Mouse (Mus musculus) liver, embryonic 14.5 days (tissue): ENCODE results near the gene Adam30. TPM values are rescaled to one million over a fixed set of nuclear protein-coding genes. Genes with fewer than 3 reads are reported as not detected.
A peak's percentile ranks its signal among the peaks of the same experiment; 100 is the strongest.
"Not testable (repeated sequence)": the region's sequence is repeated elsewhere in the genome, so short reads cannot be mapped to it uniquely, and the experiment has no call there.

Experiments
- ATAC-seq: fragments of 200-750 bp; cut with Nextera tagmentation; 2 replicates; pipeline ENCODE4 v1.8.0; 2017; ENCODE audit warnings: moderate number of reproducible peaks, mild to moderate bottlenecking, moderate library complexity; ENCODE audit not compliant: insufficient read depth
- DNase-seq, 3 experiments: peaks; one replicate each; pipeline ENCODE4 v3.0.0-alpha.2; 2012 to 2013; ENCODE audit warnings: low read depth in 3 of 3, low spot score in 3 of 3
- H3K27ac ChIP-seq: fragments of 300-500 bp; sonication (generic); 2 replicates; pipeline ENCODE4 v1.5.1; 2014; ENCODE audit warnings: moderate library complexity, mild to moderate bottlenecking, control low read depth, inconsistent platforms
- H3K27me3 ChIP-seq: fragments of 300-500 bp; sonication (generic); 2 replicates; pipeline ENCODE4 v1.6.1; 2014; ENCODE audit warnings: mild to moderate bottlenecking, low read length, moderate library complexity; ENCODE audit not compliant: control insufficient read depth, insufficient read depth
- H3K36me3 ChIP-seq: fragments of 300-500 bp; sonication (generic); replicated peaks from 2 replicates; pipeline ENCODE4 v1.6.1; 2014; ENCODE audit warnings: low read depth; ENCODE audit not compliant: control insufficient read depth, insufficient read depth
- H3K4me1 ChIP-seq, 2 experiments: fragments of 200-500 bp in 1 of 2; fragments of 300-500 bp in 1 of 2; sonication (generic) in 1 of 2; replicated peaks; 2 replicates each; pipeline ENCODE4 v1.6.1; 2012 to 2014; ENCODE audit warnings: antibody characterized with exemption in 1 of 2, inconsistent platforms in 1 of 2, low read length in 1 of 2; ENCODE audit not compliant: control insufficient read depth in 2 of 2, insufficient read depth in 2 of 2
- H3K4me2 ChIP-seq: fragments of 300-500 bp; sonication (generic); 2 replicates; pipeline ENCODE4 v1.6.1; 2014; ENCODE audit warnings: low read depth, mild to moderate bottlenecking, control low read depth, moderate library complexity
- H3K4me3 ChIP-seq, 2 experiments: fragments of 200-500 bp in 1 of 2; fragments of 300-500 bp in 1 of 2; sonication (generic) in 1 of 2; 2 replicates each; pipeline ENCODE4 v1.5.1; 2012 to 2014; ENCODE audit warnings: low read depth in 2 of 2, low read length in 2 of 2, mild to moderate bottlenecking in 2 of 2, control low read depth in 1 of 2, inconsistent platforms in 1 of 2, moderate library complexity in 1 of 2; ENCODE audit not compliant: insufficient read depth in 1 of 2
- H3K9ac ChIP-seq: fragments of 300-500 bp; sonication (generic); replicated peaks from 2 replicates; pipeline ENCODE4 v1.6.1; 2014; ENCODE audit warnings: mild to moderate bottlenecking, control low read depth, moderate library complexity
- H3K9me3 ChIP-seq: fragments of 300-500 bp; sonication (generic); 2 replicates; pipeline ENCODE4 v1.6.1; 2016; ENCODE audit warnings: low read length, mixed read lengths; ENCODE audit not compliant: control insufficient read depth
- CTCF ChIP-seq: IDR thresholded peaks from 2 replicates; pipeline ENCODE4 v1.5.1; 2016; ENCODE audit warnings: antibody characterized with exemption, low read depth, control low read depth
- EP300 ChIP-seq: IDR thresholded peaks from 2 replicates; pipeline ENCODE4 v1.6.1; 2016; ENCODE audit warnings: antibody characterized with exemption, low read depth
- WGBS: fragments of 180-500 bp; shearing (Covaris S2); extraction: QIAGEN DNeasy Blood & Tissue Kit; methylation state at CpG from one replicate; pipeline ENCODE4 v1.1.7; 2014; ENCODE audit not compliant: insufficient replicate concordance; 5-methylcytosine and 5-hydroxymethylcytosine counted together
- polyA plus RNA-seq, 2 experiments: library from polyadenylated mRNA; depleted of rRNA in 1 of 2; stranded (reverse) in 1 of 2; unstranded in 1 of 2; fragments of >200 nt; fragmentation: Nextera tagmentation in 1 of 2; extraction: Ambion mirVana in 1 of 2; gene quantifications; 2 replicates each; pipeline versions ENCODE4 v1.2.1 to v1.2.3; 2012 to 2014

Gene Adam30
- polyA plus RNA-seq, 2 experiments = not detected

GRCm38 (mm10) chr3:98132140-98132539 is 28.3 kb upstream of the Adam30 start:
- not testable (repeated sequence) for H3K4me1 ChIP-seq, H3K9me3 ChIP-seq, H3K27ac ChIP-seq, H3K9ac ChIP-seq, H3K4me2 ChIP-seq, H3K27me3 ChIP-seq, DNase-seq, ATAC-seq, H3K4me3 ChIP-seq
- 81% methylated on average over 4 of the region's 4 CpGs for WGBS
- 0 out of 2 replicates have a peak, but pooled peaks have one; percentile 7 for TF ChIP-seq CTCF
- peaks cover 25% of the 10 kb centered on the region for H3K36me3 ChIP-seq

GRCm38 (mm10) chr3:98132636-98133035 is 27.8 kb upstream of the Adam30 start:
- no peaks in the 10 kb centered on the region for H3K4me1 ChIP-seq
- H3K36me3 ChIP-seq = peaks cover 30% of the 10 kb centered on the region
- no peaks in the 10 kb centered on the region for H3K9me3 ChIP-seq
- H3K27ac ChIP-seq = no peak overlapping the region
- no peak for TF ChIP-seq CTCF
- no peak for TF ChIP-seq EP300
- no peak overlapping the region for H3K9ac ChIP-seq
- H3K4me3 ChIP-seq = no peak overlapping the region
- ATAC-seq = no peak
- H3K27me3 ChIP-seq = no peaks in the 10 kb centered on the region
- 84% methylated on average over 8 of the region's 8 CpGs for WGBS
- DNase-seq = no peak
- no peak overlapping the region for H3K4me2 ChIP-seq

- Histone ChIP-seq H3K36me3 (peaks cover 40% of the 10 kb centered on the region), H3K9me3 (no peaks in the 10 kb centered on the region), H3K27ac (no peak overlapping the region), H3K4me3 (no peak overlapping the region), H3K4me1 (no peaks in the 10 kb centered on the region), H3K27me3 (no peaks in the 10 kb centered on the region), H3K9ac (no peak overlapping the region), H3K4me2 (no peak overlapping the region)
- DNase-seq (no peak), ATAC-seq (no peak)
- TF ChIP-seq CTCF = no peak
- TF ChIP-seq EP300 = no peak
- WGBS = 86% methylated on average over 15 of the region's 15 CpGs
Observed at GRCm38 (mm10) chr3:98141456-98141855, 19.0 kb upstream of the Adam30 start.

- peaks cover 33% of the 10 kb centered on the region for H3K36me3 ChIP-seq
- no peak for TF ChIP-seq CTCF
- TF ChIP-seq EP300 = no peak
- 82% methylated on average over 13 of the region's 13 CpGs for WGBS
- H3K4me2 ChIP-seq = no peak overlapping the region
- ATAC-seq = no peak
- H3K4me1 ChIP-seq = no peaks in the 10 kb centered on the region
- no peaks in the 10 kb centered on the region for H3K27me3 ChIP-seq
- no peaks in the 10 kb centered on the region for H3K9me3 ChIP-seq
- H3K9ac ChIP-seq = no peak overlapping the region
- no peak for DNase-seq
- no peak overlapping the region for H3K4me3 ChIP-seq
- no peak overlapping the region for H3K27ac ChIP-seq
Observed at GRCm38 (mm10) chr3:98142862-98143261, 17.6 kb upstream of the Adam30 start.

- ATAC-seq (no peak), DNase-seq (no peak)
- H3K36me3 ChIP-seq = peaks cover 26% of the 10 kb centered on the region
- TF ChIP-seq CTCF = no peak
- no peak for TF ChIP-seq EP300
- H3K9ac ChIP-seq = no peak overlapping the region
- H3K27ac ChIP-seq = no peak overlapping the region
- H3K27me3 ChIP-seq = no peaks in the 10 kb centered on the region
- no peak overlapping the region for H3K4me2 ChIP-seq
- no peaks in the 10 kb centered on the region for H3K9me3 ChIP-seq
- no peaks in the 10 kb centered on the region for H3K4me1 ChIP-seq
- 81% methylated on average over 10 of the region's 10 CpGs for WGBS
- no peak overlapping the region for H3K4me3 ChIP-seq
Observed at GRCm38 (mm10) chr3:98145204-98145603, 15.2 kb upstream of the Adam30 start.
